In the genomic region with DNA sequence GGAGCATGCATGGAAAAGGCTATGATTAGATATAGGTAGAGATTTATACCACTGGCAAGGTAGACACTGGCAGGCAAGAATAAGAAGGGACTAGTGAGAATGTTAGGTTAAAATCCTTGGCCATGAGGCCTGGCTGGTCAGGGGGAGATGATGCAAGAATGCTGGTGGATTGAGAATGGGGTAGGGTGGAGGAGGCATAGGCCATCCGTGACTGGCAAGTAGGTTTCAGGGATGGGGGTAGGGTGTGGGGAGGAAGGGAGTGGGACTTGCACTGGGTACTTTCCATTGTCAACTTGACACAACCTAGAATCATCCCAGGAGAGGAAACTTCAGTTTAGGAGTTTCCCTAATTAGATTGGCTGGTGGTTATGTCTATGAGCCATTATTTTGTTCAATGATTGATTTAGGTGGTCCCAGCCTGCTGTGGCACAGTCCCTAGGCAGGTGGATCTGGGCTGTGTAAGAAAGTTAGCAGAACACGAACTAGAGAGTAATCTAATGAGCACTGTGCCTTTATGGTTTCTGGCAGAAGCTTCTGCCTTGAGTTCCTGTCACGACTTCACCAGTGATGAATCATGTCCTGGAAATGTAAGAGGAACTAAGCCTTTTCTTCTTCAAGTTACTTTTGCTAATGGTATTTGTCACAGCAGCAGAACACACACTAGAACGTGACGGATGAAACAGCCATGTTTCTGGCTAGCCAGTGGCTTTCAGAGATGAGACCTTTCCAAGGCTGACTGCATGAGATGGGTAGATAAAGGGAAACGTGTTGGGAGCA, we compare ENCODE assay signal across 32 mouse cellular contexts. TPM values are rescaled to one million over a fixed set of nuclear protein-coding genes. Genes with fewer than 3 reads are reported as not detected.
DNase-seq lines count a peak whose midpoint lies in the region; ATAC-seq and TF ChIP-seq lines count a peak whose summit lies in the region.
"Had no signal": no experiment of that assay in that cellular context is flagged by ENCODE, and none has a peak within 500 bp of the region (broad histone marks: within the 10 kb centered on the region; RNA-seq: fewer than 3 reads in every experiment).

No protein-coding gene starts in this region.

- H3K9ac ChIP-seq in CH12.LX (ENCODE audit: insufficient read depth, low read depth): peak overlapping the region; percentile 70
- H3K9ac ChIP-seq in hindbrain, embryonic 11.5 days (ENCODE audit: low read depth, low read length): no peak overlapping the region
- H3K9ac ChIP-seq in kidney, embryonic 15.5 days: no peak overlapping the region
- H3K9ac ChIP-seq: embryonic facial prominence, embryonic 13.5 days; forebrain, embryonic 12.5 days; heart, embryonic 12.5 days; hindbrain, embryonic 12.5 days; limb, embryonic 15.5 days; liver, embryonic 14.5 days; lung, embryonic 14.5 days; neural tube, embryonic 12.5 days had no signal

- dilution Hi-C loops in CH12.LX (cut with MboI; ENCODE audit: extremely low pct_ligation_motif_present, extremely low pct_unique_long_range_greater_than_20kb, low sequenced_read_pairs): no loop called here

- in situ Hi-C loops in CH12.LX (cut with MboI; ENCODE audit: low pct_ligation_motif_present, low pct_unique_long_range_greater_than_20kb, low sequenced_read_pairs): no loop called here

- WGBS in hindbrain, embryonic 11.5 days: 72% methylated on average over 6 of the region's 6 CpGs
- WGBS in kidney, embryonic 15.5 days: 69% methylated on average over 6 of the region's 6 CpGs

- no peak for TF ChIP-seq CTCF in gastrocnemius, adult 2 months (IDR thresholded peaks at IDR 0.05)
- TF ChIP-seq CTCF in CH12.LX (conservative IDR thresholded peaks at IDR 0.05 in 1 of 2, IDR thresholded peaks at IDR 0.05 in 1 of 2; ENCODE audit: low read depth in 2 of 2, low read length in 2 of 2): no peak

- peaks cover 27 to 39% of the 10 kb centered on the region in 2 experiments for H3K4me1 ChIP-seq in CH12.LX (ENCODE audit: control insufficient read depth in 1 of 2, insufficient read depth in 2 of 2)
- H3K4me1 ChIP-seq in hindbrain, embryonic 11.5 days (replicated peaks; ENCODE audit: control insufficient read depth, insufficient read depth, low read length): no peaks in the 10 kb centered on the region
- H3K4me1 ChIP-seq in kidney, embryonic 15.5 days: peaks cover 11% of the 10 kb centered on the region

- H3K79me2 ChIP-seq in CH12.LX (replicated peaks; ENCODE audit: control insufficient read depth, extremely low read depth, insufficient read depth, poor library complexity, severe bottlenecking) (no peaks in the 10 kb centered on the region), myocyte (ENCODE audit: control insufficient read depth, insufficient read depth) (no peaks in the 10 kb centered on the region)

- no peak for TF ChIP-seq POLR2A in CH12.LX (IDR thresholded peaks at IDR 0.05; ENCODE audit: low read depth, low read length)
- no peak for TF ChIP-seq POLR2A in myocyte (IDR thresholded peaks at IDR 0.05; ENCODE audit: insufficient read length, low read depth)

- H3K4me2 ChIP-seq in CH12.LX (ENCODE audit: insufficient read depth, low read depth, poor library complexity, severe bottlenecking) (no peak overlapping the region), myocyte (ENCODE audit: low read depth) (no peak overlapping the region)
- no peak overlapping the region for H3K4me2 ChIP-seq in hindbrain, embryonic 11.5 days (replicated peaks; ENCODE audit: low read depth, low read length)
- no peak overlapping the region for H3K4me2 ChIP-seq in kidney, embryonic 15.5 days
- H3K4me2 ChIP-seq: embryonic facial prominence, embryonic 13.5 days; forebrain, embryonic 12.5 days; heart, embryonic 12.5 days; hindbrain, embryonic 12.5 days; limb, embryonic 15.5 days; lung, embryonic 14.5 days; neural tube, embryonic 12.5 days had no signal

- ATAC-seq in common myeloid progenitor, adult 5-6 weeks (replicated peaks; ENCODE audit: low read depth, poor library complexity, severe bottlenecking): 0 out of 2 replicates have a peak, but pooled peaks have one; percentile 2
- no peak for ATAC-seq in hindbrain, embryonic 11.5 days (ENCODE audit: low FRiP score)
- no peak for ATAC-seq in kidney, embryonic 15.5 days (replicated peaks; ENCODE audit: low FRiP score)

- H3K27ac ChIP-seq in gastrocnemius, adult 2 months: peak overlapping the region; percentile 44
- peak overlapping the region; percentile 84 for H3K27ac ChIP-seq in CH12.LX (ENCODE audit: insufficient read depth, low read depth)
- H3K27ac ChIP-seq in hindbrain, embryonic 11.5 days (ENCODE audit: low read depth, low read length): no peak overlapping the region
- H3K27ac ChIP-seq in kidney, embryonic 15.5 days: no peak overlapping the region
- H3K27ac ChIP-seq: embryonic facial prominence, embryonic 13.5 days; forebrain, embryonic 12.5 days; hindbrain, embryonic 12.5 days; left cerebral cortex, adult 2 months; limb, embryonic 15.5 days; liver, embryonic 14.5 days; neural tube, embryonic 12.5 days had no signal

- TF ChIP-seq EP300 in CH12.LX (IDR thresholded peaks at IDR 0.05; ENCODE audit: low read length): peak; percentile 56; the same call in 1 of the 2 replicates

- H3K9me3 ChIP-seq in CH12.LX (replicated peaks; ENCODE audit: low read length): no peaks in the 10 kb centered on the region
- no peaks in the 10 kb centered on the region for H3K9me3 ChIP-seq in hindbrain, embryonic 11.5 days (ENCODE audit: control insufficient read depth, low read length)
- H3K9me3 ChIP-seq in kidney, embryonic 15.5 days (replicated peaks): no peaks in the 10 kb centered on the region
- H3K9me3 ChIP-seq: embryonic facial prominence, embryonic 13.5 days; forebrain, embryonic 12.5 days; heart, embryonic 12.5 days; hindbrain, embryonic 12.5 days; limb, embryonic 15.5 days; neural tube, embryonic 12.5 days had no signal

- intact Hi-C loops in gastrocnemius, adult 2 months (cut with DNase I): no loop called here

- H3K36me3 ChIP-seq in CH12.LX (replicated peaks in 1 of 2; ENCODE audit: control insufficient read depth in 1 of 2, insufficient read depth in 1 of 2, low read length in 1 of 2) (no peaks in the 10 kb centered on the region), myocyte (ENCODE audit: control insufficient read depth, insufficient read depth) (no peaks in the 10 kb centered on the region)
- no peaks in the 10 kb centered on the region for H3K36me3 ChIP-seq in hindbrain, embryonic 11.5 days (ENCODE audit: control insufficient read depth, insufficient read depth, low read length)
- no peaks in the 10 kb centered on the region for H3K36me3 ChIP-seq in kidney, embryonic 15.5 days
- H3K36me3 ChIP-seq: embryonic facial prominence, embryonic 13.5 days; forebrain, embryonic 12.5 days; heart, embryonic 12.5 days; hindbrain, embryonic 12.5 days; limb, embryonic 15.5 days; neural tube, embryonic 12.5 days had no signal

- H3ac ChIP-seq in myocyte (ENCODE audit: control insufficient read depth, insufficient read length): no peak overlapping the region

- H3K27me3 ChIP-seq in CH12.LX (replicated peaks) (peaks cover 20% of the 10 kb centered on the region), myocyte (ENCODE audit: control insufficient read depth, insufficient read depth, insufficient read length) (no peaks in the 10 kb centered on the region)
- no peaks in the 10 kb centered on the region; the same call in 1 of the 2 replicates for H3K27me3 ChIP-seq in hindbrain, embryonic 11.5 days (ENCODE audit: control insufficient read depth, insufficient read depth, low read length)
- H3K27me3 ChIP-seq in kidney, embryonic 15.5 days: peaks cover 15% of the 10 kb centered on the region
- H3K27me3 ChIP-seq: hindbrain, embryonic 12.5 days; limb, embryonic 15.5 days had no signal

- H3K4me3 ChIP-seq in gastrocnemius, adult 2 months: no peak overlapping the region
- no peak overlapping the region for H3K4me3 ChIP-seq in CH12.LX (replicated peaks in 1 of 3; ENCODE audit: low read depth in 2 of 3, low read length in 2 of 3, poor library complexity in 1 of 3)
- H3K4me3 ChIP-seq in myocyte: no peak overlapping the region
- no peak overlapping the region for H3K4me3 ChIP-seq in hindbrain, embryonic 11.5 days (ENCODE audit: low read depth, low read length)
- H3K4me3 ChIP-seq in kidney, embryonic 15.5 days (replicated peaks): no peak overlapping the region
- H3K4me3 ChIP-seq: embryonic facial prominence, embryonic 13.5 days; erythroblast, embryonic 14.5 days; forebrain, embryonic 12.5 days; heart, embryonic 12.5 days; hindbrain, embryonic 12.5 days; left cerebral cortex, adult 2 months; limb, embryonic 15.5 days; neural tube, embryonic 12.5 days had no signal

- no peak for TF ChIP-seq RAD21 in CH12.LX (IDR thresholded peaks at IDR 0.05; ENCODE audit: low read depth, low read length)

- DNase-seq in gastrocnemius, adult 2 months: no peak
- DNase-seq in gastrocnemius, postnatal 4 days (ENCODE audit: low spot score in 2 of 2): no peak
- peak; percentile 57 for DNase-seq in CH12.LX (ENCODE audit: extremely low read depth)
- no peak for DNase-seq in hindbrain, embryonic 11.5 days (ENCODE audit: low spot score)
- no peak for DNase-seq in testis, postnatal 14 days (ENCODE audit: low spot score)
- DNase-seq: adrenal gland, postnatal 25 days; B cell, adult 2 months; cerebellum, adult 11 months; cerebellum, postnatal 10 days; embryo, embryonic 11 days; heart, adult 18-20 months; heart, postnatal 10 days; kidney, adult 11 months; kidney, postnatal 4 days; layer of hippocampus, adult 9-11 months; left cerebral cortex, postnatal 4 days; lung, embryonic 14.5 days; right cerebral cortex, postnatal 4 days; thymus, adult 2 months; thymus, postnatal 4 days had no signal

TF ChIP-seq in CH12.LX, 34 proteins besides CTCF, POLR2A, EP300 and RAD21 (continues in another document):
- no peak for TF ChIP-seq KAT2A (IDR thresholded peaks at IDR 0.05; ENCODE audit: insufficient replicate concordance, low read length)
- no peak; the same call in 1 of the 2 replicates for TF ChIP-seq JUN (IDR thresholded peaks at IDR 0.05; ENCODE audit: insufficient read depth, low read depth, low read length)
- no peak for TF ChIP-seq POLR2AphosphoS2 (IDR thresholded peaks at IDR 0.05; ENCODE audit: low read depth, low read length)

TF ChIP-seq in myocyte, 11 proteins besides CTCF, POLR2A, EP300 and RAD21 (continues in another document):
- TF ChIP-seq E2F4 (IDR thresholded peaks at IDR 0.05; ENCODE audit: insufficient read depth) (no peak), MYOD1 (IDR thresholded peaks at IDR 0.05; ENCODE audit: control insufficient read depth in 1 of 3, insufficient read length in 2 of 3, low read depth in 2 of 3) (no peak), CEBPB (IDR thresholded peaks at IDR 0.05; ENCODE audit: insufficient read depth, poor library complexity, severe bottlenecking) (peak; percentile 76), TCF3 (IDR thresholded peaks at IDR 0.05; ENCODE audit: insufficient read length, low read depth) (no peak)

RNA-seq across cellular contexts. Expression of gene Plcl2, which starts 4.9 kb away (rescaled TPM):
- 10 to 100 TPM; 31.0 to 37.2 TPM for total RNA-seq in gastrocnemius, adult 2 months (2021)
- total RNA-seq in gastrocnemius, postnatal 4 days (2021): 10 to 100 TPM; 32.9 to 34.0 TPM
- total RNA-seq in CH12.LX (2012; rRNA removed) (11.7 and 16.6 TPM in 2 replicates), CH12.LX (2014; rRNA removed) (12.7 and 12.9 TPM in 2 replicates)
- polyA plus RNA-seq in CH12.LX (2012; ENCODE audit: insufficient read length, low read depth) (9.0 and 9.3 TPM in 2 replicates), myocyte (2012; fragmentation: generic; extraction: Trizol) (13.2 TPM)
- 35.1 and 42.6 TPM in 2 replicates for total RNA-seq in common myeloid progenitor, adult 5-6 weeks (2017)
- 6.7 and 7.2 TPM in 2 replicates for polyA plus RNA-seq in hindbrain, embryonic 11.5 days (2014; fragmentation: Nextera tagmentation; extraction: Ambion mirVana)
- polyA plus RNA-seq in kidney, embryonic 15.5 days (2015; fragmentation: Nextera tagmentation; extraction: Ambion mirVana): 3.5 and 3.6 TPM in 2 replicates

Comparison
In these comparisons a context has a peak if more than half of its experiments do, and no peak if none do; other contexts are left out.
1. H3K27ac ChIP-seq: peak in gastrocnemius, adult 2 months (single experiment) and CH12.LX (single experiment); none in hindbrain, embryonic 11.5 days (single experiment) and kidney, embryonic 15.5 days (single experiment).